Mouse (Mus musculus) G1E (cell line): ENCODE measurements at regions not wholly inside any gene's neighbourhood (a gene's known extent, or its start where the extent isn't known, plus 50 kb on each side); places are given as distances from the start of the nearest gene placed in this dataset.

Experiments used
- ATAC-seq: 2 replicates; pipeline ENCODE4 v1.8.0; 2016; ENCODE audit warnings: mild to moderate bottlenecking; ENCODE audit not compliant: insufficient number of reproducible peaks, poor library complexity, low FRiP score, severe bottlenecking; ENCODE audit errors: extremely low read depth
- DNase-seq: peaks from one replicate; pipeline ENCODE4 v3.0.0; 2012; ENCODE audit warnings: low spot score
- H3K27me3 ChIP-seq: 2 replicates; pipeline ENCODE4 v1.6.1; 2012; ENCODE audit warnings: mild to moderate bottlenecking, low read length, inconsistent platforms; ENCODE audit not compliant: insufficient read depth
- H3K36me3 ChIP-seq: replicated peaks from 2 replicates; pipeline ENCODE3; 2012; ENCODE audit warnings: mild to moderate bottlenecking, inconsistent platforms
- H3K4me1 ChIP-seq: 2 replicates; pipeline ENCODE4 v1.6.1; 2012; ENCODE audit warnings: low read depth, low read length, inconsistent platforms, mixed read lengths; ENCODE audit not compliant: insufficient read depth
- H3K4me3 ChIP-seq: 2 replicates; pipeline ENCODE4 v1.5.1; 2012; ENCODE audit warnings: low read depth, mild to moderate bottlenecking, inconsistent platforms, low read length, moderate library complexity, mixed read lengths
- H3K9me3 ChIP-seq: replicated peaks from 2 replicates; pipeline ENCODE4 v1.6.1; 2012; ENCODE audit warnings: inconsistent platforms
- CTCF ChIP-seq: IDR thresholded peaks from 2 replicates; pipeline ENCODE4 v1.5.1; 2012; ENCODE audit warnings: low read depth, low read length, inconsistent platforms, mixed read lengths
- GATA1 ChIP-seq: IDR thresholded peaks from 2 replicates; pipeline ENCODE4 v1.6.1; 2012; ENCODE audit warnings: borderline replicate concordance, low read length, inconsistent platforms, mixed read lengths
- GATA2 ChIP-seq: IDR thresholded peaks from 2 replicates; pipeline ENCODE4 v1.6.1; 2012; ENCODE audit warnings: low read depth, low read length, inconsistent platforms, borderline replicate concordance
- POLR2AphosphoS5 ChIP-seq: IDR thresholded peaks from 2 replicates; pipeline ENCODE4 v1.6.1; 2012; ENCODE audit warnings: low read depth, low read length, inconsistent platforms; ENCODE audit not compliant: insufficient replicate concordance
- TAL1 ChIP-seq: conservative IDR thresholded peaks from 2 replicates; pipeline ENCODE4 v1.6.1; 2012; ENCODE audit warnings: low read depth, low read length, inconsistent platforms, mixed read lengths

- Histone ChIP-seq H3K4me3 (no peak overlapping the region), H3K9me3 (peaks cover 23% of the 10 kb centered on the region), H3K27me3 (no peaks in the 10 kb centered on the region), H3K36me3 (no peaks in the 10 kb centered on the region), H3K4me1 (no peaks in the 10 kb centered on the region)
- DNase-seq (no peak), ATAC-seq (no peak)
- TF ChIP-seq TAL1 (no peak), POLR2AphosphoS5 (no peak), CTCF (no peak), GATA1 (no peak), GATA2 (no peak)
Measured at GRCm38 (mm10) chr7:63345671-63346392, 98.7 kb upstream of the Otud7a start.

GRCm38 (mm10) chr7:63346393-63346730, 98.2 kb upstream of the Otud7a start:
- Histone ChIP-seq H3K4me3 (no peak overlapping the region), H3K36me3 (no peaks in the 10 kb centered on the region), H3K9me3 (peaks cover 23% of the 10 kb centered on the region), H3K27me3 (no peaks in the 10 kb centered on the region), H3K4me1 (no peaks in the 10 kb centered on the region)
- TF ChIP-seq TAL1 (no peak), GATA2 (no peak), POLR2AphosphoS5 (no peak), GATA1 (no peak), CTCF (no peak)
- no peak for ATAC-seq
- no peak for DNase-seq
